Mouse (Mus musculus) brain, adult 2 months (tissue): ENCODE measurements around the gene Mixl1.

ENCODE experiments used
- DNase-seq: peaks from one replicate; pipeline ENCODE4 v3.0.0; 2011; ENCODE audit warnings: low read depth, low spot score

Mixl1 gene

DNA sequence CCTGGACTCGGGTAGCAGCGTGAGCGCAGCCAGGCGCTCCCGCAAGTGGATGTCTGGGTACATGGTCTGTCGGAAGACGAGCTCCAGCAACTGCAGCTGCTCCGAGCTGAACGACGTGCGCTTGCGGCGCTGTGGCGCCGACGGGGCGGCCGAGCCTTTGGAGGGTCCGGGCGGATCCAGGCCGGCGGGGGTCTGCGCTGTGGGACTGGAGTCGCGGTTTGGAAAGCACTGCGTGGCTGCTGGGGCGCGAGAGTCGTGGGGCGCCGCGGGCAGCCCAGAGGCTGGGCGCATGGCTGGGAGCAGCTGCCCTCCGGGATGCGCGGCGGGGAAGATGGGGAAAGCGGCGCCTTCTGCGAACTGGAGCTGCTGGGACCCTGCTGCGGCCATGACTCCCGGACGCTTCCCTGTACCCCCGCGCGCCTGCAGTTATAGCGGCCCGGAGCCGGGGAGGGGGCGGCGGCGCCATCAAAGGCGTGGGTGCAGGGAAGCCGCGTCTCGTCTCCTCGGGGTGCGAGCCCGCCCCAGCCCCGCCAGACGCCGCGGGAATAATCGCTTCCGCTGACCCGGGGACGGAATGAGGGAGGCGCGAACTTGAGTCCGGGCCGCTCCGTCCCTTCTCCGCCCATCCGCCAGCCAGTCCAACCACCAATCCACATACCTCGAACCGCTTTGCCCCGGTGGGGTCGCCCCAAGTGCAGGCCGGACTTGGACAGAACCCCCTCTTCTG is at the start of gene Mixl1:
Gene Mixl1 (minus strand): TSS at position 409 of the 727 bp plus-strand sequence.
- DNase-seq = no peak

DNA sequence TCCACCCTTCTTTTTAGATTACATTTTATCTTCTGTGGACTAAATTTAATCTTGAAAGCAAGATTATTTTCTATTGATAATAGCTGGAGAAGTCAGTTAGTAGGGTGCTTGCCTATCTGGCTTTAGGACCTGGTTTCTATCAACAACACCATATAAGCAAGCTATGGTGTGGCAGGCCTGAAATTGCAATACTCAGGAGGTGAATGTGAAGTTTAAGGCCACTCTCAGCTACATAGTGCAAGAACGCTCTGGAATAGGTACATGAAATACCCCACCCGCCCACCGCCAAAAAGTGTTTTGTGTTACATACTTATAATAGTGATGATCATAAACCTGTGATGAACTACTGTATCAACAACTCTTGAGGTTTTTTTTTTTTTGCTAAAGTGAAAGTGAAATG is 32.4 kb upstream of the Mixl1 start:
- DNase-seq = no peak

DNA sequence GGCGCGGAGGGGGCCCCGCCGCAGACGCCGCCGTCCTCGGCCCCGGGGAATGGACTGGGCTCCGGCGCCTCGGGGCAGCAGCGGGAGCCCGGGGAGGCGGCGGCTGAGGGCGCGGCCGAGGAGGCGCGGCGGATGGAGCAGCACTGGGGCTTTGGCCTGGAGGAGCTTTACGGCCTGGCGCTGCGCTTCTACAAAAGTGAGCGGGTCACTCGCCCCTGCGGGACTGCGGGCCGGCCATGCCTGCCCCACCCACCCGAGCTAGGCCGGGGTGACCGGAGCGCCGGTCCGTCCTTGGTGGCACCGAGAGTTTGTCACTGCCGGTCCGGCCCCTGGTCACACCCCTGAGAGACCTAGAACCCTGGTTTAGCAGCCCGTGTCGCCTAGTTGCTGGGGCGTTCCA is 29.3 kb upstream of the Mixl1 start:
- DNase-seq = no peak

DNA sequence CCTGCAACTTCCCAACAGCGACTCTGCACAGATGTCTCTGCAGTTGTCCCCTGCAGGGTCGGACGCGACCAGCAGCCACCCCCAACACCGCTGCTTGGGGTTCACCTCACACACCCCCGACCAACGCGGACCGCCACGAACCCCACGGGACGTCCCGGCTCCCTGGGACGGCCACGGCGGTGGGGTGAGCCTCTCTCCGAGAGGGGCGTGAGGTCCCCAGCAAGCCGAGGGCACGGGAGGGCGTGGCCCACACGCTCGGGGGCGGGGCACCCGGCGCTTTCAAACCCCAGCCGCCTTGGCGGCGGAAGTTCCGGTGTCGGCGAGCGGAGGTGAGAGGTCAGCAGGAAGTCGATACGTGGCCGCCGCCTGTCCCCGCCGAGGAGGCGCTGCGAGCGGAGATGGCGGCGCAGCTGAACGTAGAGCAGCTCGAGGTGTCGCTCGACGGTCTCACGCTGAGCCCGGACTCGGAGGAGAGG is 28.9 kb upstream of the Mixl1 start, which contains the start of gene Acbd3:
Gene Acbd3 (plus strand): TSS at position 340 of the 476 bp plus-strand sequence.
- DNase-seq = peak; percentile 94

DNA sequence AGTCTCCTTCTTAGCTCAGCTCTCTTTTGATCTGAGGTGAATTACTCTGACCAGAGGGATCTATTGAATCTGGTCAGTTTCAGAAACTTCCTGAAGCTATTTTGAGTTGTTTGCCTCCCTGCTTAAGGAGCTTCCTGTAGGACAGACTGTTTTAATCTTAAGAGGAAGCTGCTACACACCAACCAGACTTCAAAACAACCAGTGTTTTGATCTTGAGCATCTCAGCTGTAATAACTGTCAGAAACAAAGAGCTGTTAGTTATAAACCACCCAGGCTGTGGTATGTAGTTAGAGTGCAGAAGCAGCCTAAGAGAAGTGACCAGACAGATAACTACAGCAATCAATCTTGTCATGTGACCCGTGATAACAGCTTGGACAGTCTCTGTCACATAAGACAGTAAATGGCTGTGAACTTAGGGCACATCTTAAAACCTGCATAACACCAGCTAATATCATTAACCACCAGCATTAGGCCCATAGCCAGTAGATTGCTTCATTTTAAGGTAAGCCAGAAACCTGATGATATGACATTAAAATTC is 26.9 kb upstream of the Mixl1 start:
- DNase-seq = no peak

DNA sequence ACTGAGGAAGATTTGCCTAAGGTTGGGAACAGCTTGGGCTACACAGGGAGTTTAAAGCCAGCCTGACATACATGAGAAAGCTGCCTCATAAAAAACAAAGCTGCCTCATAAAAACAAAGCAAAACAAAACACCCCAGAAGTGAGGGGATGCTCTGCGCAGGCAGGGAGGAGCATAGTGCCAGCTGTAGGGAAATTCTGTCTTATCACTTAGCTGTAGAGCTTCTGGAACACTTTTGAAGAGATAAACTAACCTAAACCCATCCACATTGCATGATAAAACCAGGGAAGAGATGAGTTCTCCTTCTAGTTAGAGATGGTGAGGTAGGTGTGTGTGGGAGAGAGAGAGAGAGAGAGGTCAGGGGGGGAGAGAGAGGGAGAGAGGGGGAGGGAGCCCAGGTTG is 25.8 kb upstream of the Mixl1 start:
- DNase-seq = no peak

DNA sequence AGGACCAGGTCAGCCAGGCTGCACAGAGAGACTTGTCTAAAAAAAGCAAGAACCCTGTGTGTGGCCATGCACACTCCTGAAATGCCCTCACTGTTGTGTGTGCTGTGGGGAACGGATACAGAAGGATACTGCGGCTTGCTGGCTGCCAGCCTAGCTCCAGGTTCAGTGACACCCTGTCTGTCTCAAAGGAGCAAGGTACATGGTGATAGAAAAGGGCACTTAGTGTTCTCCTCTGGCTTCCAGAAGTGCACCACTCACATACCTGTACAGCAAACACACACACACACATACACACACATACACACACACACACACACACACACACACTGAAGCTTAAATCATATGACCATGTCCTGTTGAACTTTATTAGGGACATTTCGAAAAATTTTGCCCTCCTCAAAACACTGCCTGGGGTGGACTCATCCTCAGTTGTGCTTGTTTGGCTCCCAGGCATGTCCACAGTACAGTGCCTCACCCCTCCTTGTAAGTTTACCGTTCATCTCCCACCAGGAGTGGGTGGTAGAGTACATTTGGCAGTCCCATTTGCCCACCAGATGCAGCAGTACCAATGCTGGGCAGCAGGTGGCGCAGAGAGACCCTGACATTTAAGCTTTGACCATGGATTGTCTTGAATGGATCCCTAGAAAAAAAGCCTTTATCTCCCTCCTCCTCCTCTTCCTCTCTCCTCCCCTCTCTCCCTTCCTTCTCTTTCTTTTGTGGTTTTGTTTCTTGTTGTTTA is 23.3 kb upstream of the Mixl1 start:
- peak; percentile 79 for DNase-seq

DNA sequence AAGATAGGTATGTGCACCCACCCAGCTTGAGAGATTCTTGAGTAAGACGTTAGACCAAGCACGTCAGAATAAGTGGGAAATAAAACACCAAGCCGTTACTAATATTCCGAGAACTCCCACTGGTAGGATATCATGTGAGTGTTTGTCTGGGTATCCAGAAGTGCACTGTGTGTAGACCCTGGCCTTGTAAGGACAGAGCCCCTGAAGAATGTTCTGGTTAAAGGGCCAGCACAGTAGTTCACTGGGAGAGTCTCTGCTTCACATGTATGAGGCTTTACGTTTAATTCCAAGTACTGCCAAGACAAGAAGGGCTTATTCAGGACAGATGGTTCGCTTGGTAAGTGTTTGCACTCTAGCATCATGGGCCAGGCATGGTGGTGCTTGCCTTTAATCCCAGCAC is 22.6 kb upstream of the Mixl1 start:
- no peak for DNase-seq

DNA sequence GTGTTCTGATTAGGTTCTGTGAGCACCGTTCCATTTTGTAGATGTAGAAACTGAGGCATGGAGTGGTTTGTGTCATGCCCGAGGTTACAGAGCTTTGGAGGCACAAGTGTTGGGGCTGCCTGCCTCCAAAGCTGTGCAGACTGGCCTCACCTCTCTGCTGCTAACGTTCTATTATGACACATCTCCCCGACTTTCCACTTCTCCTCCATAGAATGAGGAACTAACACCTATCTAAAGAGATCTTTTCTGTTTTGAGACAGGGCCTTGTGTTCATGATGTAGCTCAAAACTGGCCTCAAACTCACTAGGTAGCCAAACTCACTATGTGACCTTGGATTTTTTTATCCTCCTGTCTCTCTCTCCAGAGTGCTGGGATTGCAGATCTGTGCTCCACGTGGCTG is 21.9 kb upstream of the Mixl1 start:
- DNase-seq = no peak

DNA sequence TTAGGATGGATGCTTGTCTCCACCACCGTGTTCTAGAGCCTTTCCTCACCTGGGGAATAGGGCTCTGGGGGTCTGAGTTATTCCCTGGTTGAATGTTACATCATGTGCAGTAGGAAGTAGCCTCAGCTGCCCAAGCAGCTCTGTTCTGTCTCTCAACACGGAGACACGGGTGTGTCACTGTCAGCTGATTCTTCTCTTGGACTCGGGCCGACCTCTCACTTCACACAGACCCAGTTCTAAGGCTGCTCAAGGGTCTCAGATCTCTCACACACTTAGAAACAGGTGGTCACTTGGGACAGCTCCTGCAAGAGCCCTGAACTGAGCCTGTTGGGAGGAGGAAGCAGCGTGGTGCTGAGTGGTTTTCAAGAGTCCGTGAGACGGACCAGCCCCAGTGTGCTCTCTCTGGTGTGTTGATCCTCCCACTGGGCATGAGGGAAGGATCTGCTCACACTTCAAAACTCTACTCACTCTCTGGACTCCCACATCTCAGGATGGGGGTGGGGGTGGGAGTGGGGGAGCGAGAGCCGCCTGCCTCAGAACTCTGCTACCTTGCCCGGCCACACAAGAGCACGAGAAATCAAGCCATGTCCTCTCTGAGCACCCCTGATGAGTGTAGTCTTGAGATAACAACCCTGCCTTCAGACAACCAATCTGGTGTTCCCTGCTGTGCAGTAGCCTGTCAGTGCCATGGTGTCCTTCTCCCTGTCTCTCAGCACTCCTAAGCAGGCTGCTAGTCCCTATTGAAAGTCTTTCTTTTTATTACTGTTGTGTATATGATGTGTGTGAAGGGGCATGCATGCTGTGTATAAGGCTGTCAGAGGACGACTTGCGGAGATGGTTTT is 12.3 kb upstream of the Mixl1 start:
- no peak for DNase-seq

DNA sequence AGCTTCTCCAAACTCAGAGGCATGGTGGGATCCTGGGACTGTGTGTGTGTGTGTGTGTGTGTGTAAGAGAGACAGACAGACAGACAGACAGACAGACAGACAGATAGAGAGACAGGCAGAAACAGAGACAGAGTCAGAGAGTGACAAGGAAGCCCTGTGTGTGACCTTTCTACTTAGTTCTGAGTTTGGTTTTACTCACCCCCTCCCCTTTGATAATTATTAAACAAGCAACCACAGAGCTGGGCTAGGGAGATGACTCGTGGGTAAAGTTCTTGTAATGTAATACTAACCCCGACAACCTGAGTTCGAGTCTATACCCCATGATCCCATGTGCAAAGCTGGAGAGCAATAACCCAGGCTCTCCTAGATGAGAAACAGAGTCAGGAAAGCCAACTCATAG is 11.0 kb upstream of the Mixl1 start:
- no peak for DNase-seq

DNA sequence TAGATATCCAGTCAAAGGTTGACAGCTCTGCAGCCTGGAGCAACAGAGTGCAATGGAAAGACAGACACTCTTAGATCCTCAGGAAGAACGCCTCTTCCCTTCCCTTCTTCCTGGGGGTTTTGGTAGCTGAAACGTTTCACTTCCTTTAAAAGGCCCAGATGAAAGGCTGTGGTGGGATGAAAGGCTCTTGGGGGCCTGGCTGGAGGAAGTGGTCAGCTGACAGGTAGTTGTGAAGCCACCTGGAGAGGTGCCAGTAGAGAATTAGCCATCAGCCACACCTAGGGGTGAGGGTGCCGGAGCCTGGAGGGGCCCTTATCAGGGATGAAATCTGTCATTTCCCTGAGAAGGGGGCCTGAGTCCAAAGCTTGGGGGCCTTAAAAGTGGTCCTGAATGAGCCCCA is 10.5 kb upstream of the Mixl1 start:
- no peak for DNase-seq

DNA sequence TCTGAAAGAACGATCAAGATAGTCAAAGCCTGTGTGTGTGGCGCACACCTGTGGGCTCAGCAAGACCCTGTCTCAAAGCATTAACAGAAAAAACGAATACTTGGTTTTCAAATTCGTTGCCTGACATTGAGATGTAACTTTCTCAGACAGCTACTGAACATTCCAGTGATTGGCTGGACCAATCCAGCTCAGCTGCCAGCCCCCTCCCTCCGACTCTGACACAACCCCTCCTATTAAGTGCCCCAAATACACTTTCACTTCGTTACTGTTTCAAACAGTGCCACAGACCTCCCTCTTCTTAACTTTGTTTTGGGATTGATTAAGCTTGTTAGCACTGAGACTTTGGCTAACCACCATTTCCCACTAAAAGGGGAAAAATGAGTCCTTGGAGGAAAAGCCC is 6.6 kb upstream of the Mixl1 start:
- DNase-seq = no peak

DNA sequence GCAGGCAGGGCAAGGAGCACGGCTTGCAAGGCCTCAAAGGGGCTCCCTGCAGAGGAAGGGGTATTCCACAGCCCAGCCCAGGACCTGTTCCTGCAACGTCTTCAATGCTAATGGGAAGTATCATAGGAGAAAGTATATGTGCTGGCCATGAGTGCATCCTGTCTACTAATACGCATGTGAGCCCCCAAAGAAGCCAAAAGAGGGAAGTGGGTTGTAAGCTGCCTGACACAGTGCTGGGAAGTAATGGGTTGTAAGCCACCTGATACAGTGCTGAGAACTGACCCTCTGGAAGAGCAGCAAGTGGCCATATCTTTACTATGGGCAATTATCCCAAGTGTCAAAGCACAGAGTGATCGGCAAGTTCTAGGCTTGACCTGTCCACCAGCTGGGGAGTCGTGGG is 1.2 kb upstream of the Mixl1 start:
- no peak for DNase-seq

DNA sequence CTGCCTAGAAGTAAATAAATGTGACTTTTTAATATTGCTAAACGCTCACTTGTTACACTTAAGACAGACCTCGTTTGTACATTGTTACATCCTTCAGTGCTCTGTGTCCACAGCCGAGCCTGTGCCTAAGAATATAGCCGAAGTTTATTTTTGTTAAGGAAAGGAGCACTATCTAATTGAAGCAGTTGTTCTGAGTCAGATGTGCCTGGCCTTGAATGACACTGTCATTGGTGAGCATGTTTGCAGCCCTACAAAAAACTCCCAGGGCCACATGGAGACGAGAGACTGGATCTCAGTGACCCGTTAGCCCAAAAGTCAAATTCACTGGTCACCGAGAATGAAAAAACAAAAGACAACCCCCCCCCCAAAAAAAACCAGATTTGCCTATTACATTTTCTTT is 5.5 kb downstream of the Mixl1 start:
- no peak for DNase-seq
